Mouse (Mus musculus): ENCODE measurements at regions not wholly inside any gene's neighbourhood (a gene's known extent, or its start where the extent isn't known, plus 50 kb on each side); places are given as distances from the start of the nearest gene placed in this dataset.
"Not testable (repeated sequence)": the region's sequence is repeated elsewhere in the genome, so short reads cannot be mapped to it uniquely, and the experiment has no call there.

DNA sequence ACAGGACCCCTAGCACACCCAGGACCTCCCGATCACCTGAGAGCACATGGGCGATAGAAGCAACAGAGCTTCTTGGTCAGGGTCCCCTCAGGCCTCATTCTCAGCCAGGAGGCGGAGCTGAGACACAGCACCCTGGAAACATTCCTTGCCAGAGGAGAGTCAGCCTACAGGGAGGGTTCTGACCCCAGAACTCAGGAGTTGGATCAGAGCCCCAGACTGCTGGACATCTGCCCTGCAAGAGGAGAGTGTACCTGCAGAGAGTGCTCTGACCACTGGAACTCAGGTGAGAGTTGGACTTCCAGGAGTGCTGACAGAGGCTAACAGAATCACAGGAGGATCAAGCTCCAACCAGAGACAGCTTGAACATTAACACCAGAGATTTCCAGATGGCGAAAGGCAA, 76.1 kb downstream of the Gpr85 start:
- not testable (repeated sequence) for H3K36me3 ChIP-seq (ENCODE audit: control insufficient read depth, insufficient read depth, low read length, poor library complexity, severe bottlenecking)

DNA sequence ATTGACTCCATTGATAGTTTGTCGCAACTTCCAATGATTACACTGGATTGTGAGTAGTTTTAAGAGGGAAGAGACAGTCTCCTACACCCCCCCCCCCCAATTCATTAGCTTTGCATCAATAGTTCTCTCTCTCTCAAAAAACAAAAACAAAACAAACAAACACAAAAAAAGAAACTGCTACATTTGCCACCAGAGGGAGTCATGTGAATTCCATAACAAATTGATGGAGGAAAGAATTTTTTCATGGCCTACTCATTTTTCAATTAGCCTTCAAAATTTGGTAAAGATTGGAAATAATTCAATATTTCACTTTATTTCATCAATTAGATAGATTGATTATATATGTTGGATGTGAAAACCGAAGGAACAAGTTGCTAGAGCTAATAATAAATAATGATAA, 80.3 kb downstream of the Gpr85 start:
- TF ChIP-seq POLR2A (IDR thresholded peaks at IDR 0.05; ENCODE audit: insufficient read depth, low read length) (no peak), EP300 (IDR thresholded peaks at IDR 0.05; ENCODE audit: insufficient read depth, low read depth, low read length) (no peak), CTCF (IDR thresholded peaks at IDR 0.05; ENCODE audit: low read depth, low read length) (no peak)
- no peaks in the 10 kb centered on the region for H3K27me3 ChIP-seq (ENCODE audit: control insufficient read depth, insufficient read depth, low read length, poor library complexity, severe bottlenecking)

More for the DNA sequence above, 76.1 kb downstream of the Gpr85 start:
- H3K9me3 ChIP-seq (replicated peaks; ENCODE audit: control insufficient read depth, insufficient read depth, low read length, poor library complexity, severe bottlenecking); H3K27me3 ChIP-seq (ENCODE audit: control insufficient read depth, insufficient read depth, low read length, poor library complexity, severe bottlenecking); H3K27ac ChIP-seq (ENCODE audit: insufficient read depth, low read length); H3K4me1 ChIP-seq (ENCODE audit: control insufficient read depth, insufficient read depth, low read length); H3K4me3 ChIP-seq (ENCODE audit: low read depth, low read length); H3K9ac ChIP-seq (ENCODE audit: low read depth, poor library complexity, severe bottlenecking): not testable (repeated sequence)

GRCm38 (mm10) chr6:13758946-13759345, 80.8 kb downstream of the Gpr85 start:
- Histone ChIP-seq H3K9ac (ENCODE audit: low read depth, poor library complexity, severe bottlenecking) (no peak overlapping the region), H3K4me3 (ENCODE audit: low read depth, low read length) (no peak overlapping the region), H3K27me3 (ENCODE audit: control insufficient read depth, insufficient read depth, low read length, poor library complexity, severe bottlenecking) (no peaks in the 10 kb centered on the region), H3K36me3 (ENCODE audit: control insufficient read depth, insufficient read depth, low read length, poor library complexity, severe bottlenecking) (no peaks in the 10 kb centered on the region), H3K4me1 (ENCODE audit: control insufficient read depth, insufficient read depth, low read length) (no peaks in the 10 kb centered on the region), H3K27ac (ENCODE audit: insufficient read depth, low read length) (no peak overlapping the region), H3K9me3 (replicated peaks; ENCODE audit: control insufficient read depth, insufficient read depth, low read length, poor library complexity, severe bottlenecking) (no peaks in the 10 kb centered on the region; the same call in 1 of the 2 replicates)
- TF ChIP-seq EP300 (IDR thresholded peaks at IDR 0.05; ENCODE audit: insufficient read depth, low read depth, low read length) (no peak), CTCF (IDR thresholded peaks at IDR 0.05; ENCODE audit: low read depth, low read length) (no peak), POLR2A (IDR thresholded peaks at IDR 0.05; ENCODE audit: insufficient read depth, low read length) (no peak)

More for the DNA sequence above, 80.3 kb downstream of the Gpr85 start:
- Histone ChIP-seq H3K9ac (ENCODE audit: low read depth, poor library complexity, severe bottlenecking) (no peak overlapping the region), H3K27ac (ENCODE audit: insufficient read depth, low read length) (no peak overlapping the region), H3K4me1 (ENCODE audit: control insufficient read depth, insufficient read depth, low read length) (no peaks in the 10 kb centered on the region), H3K36me3 (ENCODE audit: control insufficient read depth, insufficient read depth, low read length, poor library complexity, severe bottlenecking) (no peaks in the 10 kb centered on the region), H3K4me3 (ENCODE audit: low read depth, low read length) (no peak overlapping the region), H3K9me3 (replicated peaks; ENCODE audit: control insufficient read depth, insufficient read depth, low read length, poor library complexity, severe bottlenecking) (no peaks in the 10 kb centered on the region; the same call in 1 of the 2 replicates)

GRCm38 (mm10) chr6:13748931-13749638, 71.3 kb upstream of the Bmt2 start:
- Histone ChIP-seq H3K4me3 (ENCODE audit: low read depth, low read length) (no peak overlapping the region), H3K9me3 (replicated peaks; ENCODE audit: control insufficient read depth, insufficient read depth, low read length, poor library complexity, severe bottlenecking) (peaks cover 11% of the 10 kb centered on the region), H3K4me1 (ENCODE audit: control insufficient read depth, insufficient read depth, low read length) (peaks cover 1% of the 10 kb centered on the region), H3K36me3 (ENCODE audit: control insufficient read depth, insufficient read depth, low read length, poor library complexity, severe bottlenecking) (no peaks in the 10 kb centered on the region), H3K9ac (ENCODE audit: low read depth, poor library complexity, severe bottlenecking) (no peak overlapping the region), H3K27ac (ENCODE audit: insufficient read depth, low read length) (peak overlapping the region; percentile 56), H3K27me3 (ENCODE audit: control insufficient read depth, insufficient read depth, low read length, poor library complexity, severe bottlenecking) (no peaks in the 10 kb centered on the region)
- TF ChIP-seq EP300 (IDR thresholded peaks at IDR 0.05; ENCODE audit: insufficient read depth, low read depth, low read length) (no peak), POLR2A (IDR thresholded peaks at IDR 0.05; ENCODE audit: insufficient read depth, low read length) (no peak), CTCF (IDR thresholded peaks at IDR 0.05; ENCODE audit: low read depth, low read length) (no peak)

DNA sequence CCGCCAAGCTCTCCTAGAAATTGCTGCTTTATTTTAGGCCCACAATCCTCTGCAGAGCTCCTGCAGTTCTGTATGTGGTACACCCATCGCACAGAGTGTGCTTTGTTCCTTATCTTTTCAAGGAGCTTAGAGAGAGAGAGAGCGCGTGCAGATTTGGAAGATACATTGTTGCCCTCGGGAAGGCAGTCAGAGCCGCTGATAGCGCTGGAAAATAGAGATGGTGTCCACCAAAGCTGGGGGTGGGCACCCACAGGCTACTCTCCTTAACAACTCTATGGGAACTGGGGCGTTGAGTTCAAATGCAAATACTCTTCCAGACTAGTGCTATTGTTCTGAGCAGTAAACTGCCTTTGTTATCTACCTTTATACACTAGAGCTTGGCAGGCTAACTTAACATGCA, 70.2 kb upstream of the Bmt2 start:
- Histone ChIP-seq H3K36me3 (ENCODE audit: control insufficient read depth, insufficient read depth, low read length, poor library complexity, severe bottlenecking) (no peaks in the 10 kb centered on the region), H3K4me3 (ENCODE audit: low read depth, low read length) (no peak overlapping the region), H3K9me3 (replicated peaks; ENCODE audit: control insufficient read depth, insufficient read depth, low read length, poor library complexity, severe bottlenecking) (peaks cover 13% of the 10 kb centered on the region), H3K27ac (ENCODE audit: insufficient read depth, low read length) (peak overlapping the region; percentile 94), H3K27me3 (ENCODE audit: control insufficient read depth, insufficient read depth, low read length, poor library complexity, severe bottlenecking) (no peaks in the 10 kb centered on the region), H3K9ac (ENCODE audit: low read depth, poor library complexity, severe bottlenecking) (no peak overlapping the region), H3K4me1 (ENCODE audit: control insufficient read depth, insufficient read depth, low read length) (peaks cover 1% of the 10 kb centered on the region)
- no peak for TF ChIP-seq POLR2A (IDR thresholded peaks at IDR 0.05; ENCODE audit: insufficient read depth, low read length)
- TF ChIP-seq EP300 (IDR thresholded peaks at IDR 0.05; ENCODE audit: insufficient read depth, low read depth, low read length): peak; percentile 93
- TF ChIP-seq CTCF (IDR thresholded peaks at IDR 0.05; ENCODE audit: low read depth, low read length): no peak

DNA sequence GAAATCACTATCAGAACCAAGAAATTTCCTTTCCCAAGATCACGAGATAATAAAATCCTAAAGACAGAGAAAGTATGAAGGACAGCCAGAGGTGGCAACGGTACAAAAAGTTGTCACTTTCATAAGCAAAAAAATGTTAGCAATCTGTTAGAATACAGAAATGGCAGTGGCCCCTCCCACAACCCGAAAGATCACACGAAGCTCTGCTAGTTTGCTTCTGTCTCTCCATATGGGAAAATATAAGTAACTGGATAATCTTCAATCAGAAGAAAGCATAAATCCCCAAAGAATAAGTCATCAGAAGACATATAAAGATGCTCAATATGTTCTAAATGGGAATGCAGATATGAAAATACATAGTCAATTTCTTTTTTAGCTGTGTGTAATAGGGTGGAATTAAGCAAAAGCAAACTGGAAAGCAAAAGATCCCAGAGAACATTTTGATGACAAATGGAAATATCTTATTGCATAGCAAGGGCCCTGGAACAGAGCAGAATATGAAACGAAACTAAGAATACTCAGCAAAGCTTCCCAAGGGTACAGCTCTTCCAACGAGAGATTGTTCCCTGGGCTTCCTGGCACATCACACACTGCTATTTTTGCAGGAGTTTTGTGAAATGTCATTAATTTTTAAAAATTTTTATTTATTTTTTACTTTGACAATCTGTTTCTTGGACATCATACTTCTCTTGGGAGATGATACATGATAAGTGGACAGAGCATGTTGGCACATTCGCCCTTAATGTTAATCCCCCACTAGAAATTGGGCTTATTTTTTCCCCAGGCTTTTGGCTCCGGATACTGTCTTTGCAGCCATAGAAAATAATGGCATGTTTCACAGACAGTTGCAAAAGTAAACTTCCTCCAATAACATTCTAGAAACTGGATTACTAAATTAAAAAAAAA, 69.1 kb upstream of the Bmt2 start:
- Histone ChIP-seq H3K4me1 (ENCODE audit: control insufficient read depth, insufficient read depth, low read length) (peaks cover 1% of the 10 kb centered on the region), H3K9ac (ENCODE audit: low read depth, poor library complexity, severe bottlenecking) (no peak overlapping the region), H3K36me3 (ENCODE audit: control insufficient read depth, insufficient read depth, low read length, poor library complexity, severe bottlenecking) (no peaks in the 10 kb centered on the region), H3K27me3 (ENCODE audit: control insufficient read depth, insufficient read depth, low read length, poor library complexity, severe bottlenecking) (no peaks in the 10 kb centered on the region), H3K9me3 (replicated peaks; ENCODE audit: control insufficient read depth, insufficient read depth, low read length, poor library complexity, severe bottlenecking) (peaks cover 13% of the 10 kb centered on the region), H3K27ac (ENCODE audit: insufficient read depth, low read length) (no peak overlapping the region), H3K4me3 (ENCODE audit: low read depth, low read length) (no peak overlapping the region)
- TF ChIP-seq CTCF (IDR thresholded peaks at IDR 0.05; ENCODE audit: low read depth, low read length) (no peak), EP300 (IDR thresholded peaks at IDR 0.05; ENCODE audit: insufficient read depth, low read depth, low read length) (no peak), POLR2A (IDR thresholded peaks at IDR 0.05; ENCODE audit: insufficient read depth, low read length) (no peak)

Measured in ES-Bruce4 (cell line).